Mouse (Mus musculus): Measurements from ENCODE around the gene Klf12. TPM values are rescaled to one million over a fixed set of nuclear protein-coding genes. Genes with fewer than 3 reads are reported as not detected.

The Klf12 gene
- polyA plus RNA-seq, 1 experiment, result 11.1 TPM

- DNase-seq, result no peak
- WGBS, result 79% methylated on average over 6 of the region's 6 CpGs
- Histone ChIP-seq H3K4me3 (replicated peaks; ENCODE audit: extremely low read depth, low read depth, low read length) (no peak overlapping the region), H3K4me1 (ENCODE audit: control insufficient read depth, insufficient read depth, low read length) (no peaks in the 10 kb centered on the region)
- TF ChIP-seq CTCF (IDR thresholded peaks at IDR 0.05; ENCODE audit: insufficient read depth, low read length) (no peak), POLR2A (IDR thresholded peaks at IDR 0.05; ENCODE audit: borderline replicate concordance, extremely low read depth, low read depth, low read length) (no peak)
Observed at GRCm38 (mm10) chr14:100041823-100042222, 242.7 kb downstream of the Klf12 start.

GRCm38 (mm10) chr14:100026671-100027070 is 257.8 kb downstream of the Klf12 start:
- 50% methylated on average over 6 of the region's 6 CpGs for WGBS
- Histone ChIP-seq H3K4me3 (replicated peaks; ENCODE audit: extremely low read depth, low read depth, low read length) (peak overlapping the region; percentile 32), H3K4me1 (ENCODE audit: control insufficient read depth, insufficient read depth, low read length) (no peaks in the 10 kb centered on the region)
- no peak for DNase-seq
- TF ChIP-seq CTCF (IDR thresholded peaks at IDR 0.05; ENCODE audit: insufficient read depth, low read length) (no peak), POLR2A (IDR thresholded peaks at IDR 0.05; ENCODE audit: borderline replicate concordance, extremely low read depth, low read depth, low read length) (no peak)

DNA sequence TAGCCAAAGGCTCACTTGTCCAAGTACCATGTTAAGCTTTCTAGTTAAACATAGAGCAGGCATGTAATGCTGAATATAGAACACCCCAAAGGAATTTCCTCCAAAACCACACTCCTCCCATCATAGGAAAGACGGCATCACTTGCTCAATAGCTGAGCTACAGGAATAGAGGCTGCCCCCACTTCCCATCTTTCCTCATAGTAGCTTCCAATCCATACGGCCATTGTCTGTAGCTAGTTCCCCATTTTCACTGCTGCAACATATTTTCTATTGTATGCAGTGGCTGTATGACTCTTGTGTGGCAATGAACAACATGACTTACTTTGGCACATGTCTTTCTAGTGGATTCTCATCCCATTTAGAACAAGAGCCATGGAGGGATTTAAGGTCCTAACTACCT is 267.3 kb downstream of the Klf12 start:
- H3K4me1 ChIP-seq (ENCODE audit: control insufficient read depth, insufficient read depth, low read length), result no peaks in the 10 kb centered on the region
- no peak for TF ChIP-seq CTCF (IDR thresholded peaks at IDR 0.05; ENCODE audit: insufficient read depth, low read length)
- TF ChIP-seq POLR2A (IDR thresholded peaks at IDR 0.05; ENCODE audit: borderline replicate concordance, extremely low read depth, low read depth, low read length), result no peak
- WGBS, result 78% methylated on average over 2 of the region's 2 CpGs
- DNase-seq, result no peak
- H3K4me3 ChIP-seq (replicated peaks; ENCODE audit: extremely low read depth, low read depth, low read length), result no peak overlapping the region

DNA sequence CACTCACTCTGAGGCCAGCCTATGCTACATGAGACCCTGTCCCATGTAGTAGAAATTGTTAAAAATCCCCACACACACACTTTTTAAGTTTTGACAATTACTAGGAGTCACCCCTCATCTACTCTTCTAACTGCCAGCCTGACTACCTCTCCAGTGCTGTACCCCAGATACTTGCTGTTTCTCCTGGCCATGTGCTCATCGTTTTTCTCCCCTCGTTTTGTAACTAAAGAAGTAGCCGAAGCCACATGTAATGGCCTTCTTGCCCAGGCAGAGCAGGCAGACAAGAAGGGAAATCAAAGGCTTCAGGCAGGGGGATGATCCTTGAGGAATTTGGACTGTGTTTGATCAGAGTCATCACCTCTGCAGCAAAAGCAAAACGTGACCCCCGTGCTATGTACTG is 274.0 kb downstream of the Klf12 start:
- 65% methylated on average over 5 of the region's 5 CpGs for WGBS
- TF ChIP-seq CTCF (IDR thresholded peaks at IDR 0.05; ENCODE audit: insufficient read depth, low read length) (no peak), POLR2A (IDR thresholded peaks at IDR 0.05; ENCODE audit: borderline replicate concordance, extremely low read depth, low read depth, low read length) (no peak)
- DNase-seq, result no peak
- no peak overlapping the region for H3K4me3 ChIP-seq (replicated peaks; ENCODE audit: extremely low read depth, low read depth, low read length)
- no peaks in the 10 kb centered on the region for H3K4me1 ChIP-seq (ENCODE audit: control insufficient read depth, insufficient read depth, low read length)

- H3K4me1 ChIP-seq (ENCODE audit: control insufficient read depth, insufficient read depth, low read length), result no peaks in the 10 kb centered on the region
Observed at GRCm38 (mm10) chr14:100009790-100010382, 274.6 kb downstream of the Klf12 start.

GRCm38 (mm10) chr14:99983510-99983909 is 301.0 kb downstream of the Klf12 start:
- DNase-seq, result no peak
- TF ChIP-seq POLR2A (IDR thresholded peaks at IDR 0.05; ENCODE audit: borderline replicate concordance, extremely low read depth, low read depth, low read length), result no peak
- no peak for TF ChIP-seq CTCF (IDR thresholded peaks at IDR 0.05; ENCODE audit: insufficient read depth, low read length)

More at GRCm38 (mm10) chr14:100009790-100010382, 274.6 kb downstream of the Klf12 start:
- WGBS, result 33% methylated on average over 4 of the region's 4 CpGs
- TF ChIP-seq POLR2A (IDR thresholded peaks at IDR 0.05; ENCODE audit: borderline replicate concordance, extremely low read depth, low read depth, low read length) (no peak), CTCF (IDR thresholded peaks at IDR 0.05; ENCODE audit: insufficient read depth, low read length) (no peak)
- no peak overlapping the region for H3K4me3 ChIP-seq (replicated peaks; ENCODE audit: extremely low read depth, low read depth, low read length)
- DNase-seq, result peak; percentile 14

GRCm38 (mm10) chr14:99981209-99981608 is 303.3 kb downstream of the Klf12 start:
- no peak for TF ChIP-seq CTCF (IDR thresholded peaks at IDR 0.05; ENCODE audit: insufficient read depth, low read length)
- TF ChIP-seq POLR2A (IDR thresholded peaks at IDR 0.05; ENCODE audit: borderline replicate concordance, extremely low read depth, low read depth, low read length), result no peak
- 63% methylated on average over 3 of the region's 3 CpGs for WGBS
- no peak for DNase-seq
- peaks cover 2% of the 10 kb centered on the region; the same call in 1 of the 2 replicates for H3K4me1 ChIP-seq (ENCODE audit: control insufficient read depth, insufficient read depth, low read length)
- H3K4me3 ChIP-seq (replicated peaks; ENCODE audit: extremely low read depth, low read depth, low read length), result no peak overlapping the region

More at GRCm38 (mm10) chr14:99983510-99983909, 301.0 kb downstream of the Klf12 start:
- Histone ChIP-seq H3K4me3 (replicated peaks; ENCODE audit: extremely low read depth, low read depth, low read length) (no peak overlapping the region), H3K4me1 (ENCODE audit: control insufficient read depth, insufficient read depth, low read length) (peaks cover 2% of the 10 kb centered on the region; the same call in 1 of the 2 replicates)
- 48% methylated on average over 7 of the region's 7 CpGs for WGBS

- H3K4me1 ChIP-seq (ENCODE audit: control insufficient read depth, insufficient read depth, low read length), result no peaks in the 10 kb centered on the region
- 81% methylated on average over 4 of the region's 4 CpGs for WGBS
- H3K4me3 ChIP-seq (replicated peaks; ENCODE audit: extremely low read depth, low read depth, low read length), result no peak overlapping the region
- TF ChIP-seq CTCF (IDR thresholded peaks at IDR 0.05; ENCODE audit: insufficient read depth, low read length), result no peak
- no peak for TF ChIP-seq POLR2A (IDR thresholded peaks at IDR 0.05; ENCODE audit: borderline replicate concordance, extremely low read depth, low read depth, low read length)
- DNase-seq, result no peak
Observed at GRCm38 (mm10) chr14:99967920-99968319, 316.6 kb downstream of the Klf12 start.

DNA sequence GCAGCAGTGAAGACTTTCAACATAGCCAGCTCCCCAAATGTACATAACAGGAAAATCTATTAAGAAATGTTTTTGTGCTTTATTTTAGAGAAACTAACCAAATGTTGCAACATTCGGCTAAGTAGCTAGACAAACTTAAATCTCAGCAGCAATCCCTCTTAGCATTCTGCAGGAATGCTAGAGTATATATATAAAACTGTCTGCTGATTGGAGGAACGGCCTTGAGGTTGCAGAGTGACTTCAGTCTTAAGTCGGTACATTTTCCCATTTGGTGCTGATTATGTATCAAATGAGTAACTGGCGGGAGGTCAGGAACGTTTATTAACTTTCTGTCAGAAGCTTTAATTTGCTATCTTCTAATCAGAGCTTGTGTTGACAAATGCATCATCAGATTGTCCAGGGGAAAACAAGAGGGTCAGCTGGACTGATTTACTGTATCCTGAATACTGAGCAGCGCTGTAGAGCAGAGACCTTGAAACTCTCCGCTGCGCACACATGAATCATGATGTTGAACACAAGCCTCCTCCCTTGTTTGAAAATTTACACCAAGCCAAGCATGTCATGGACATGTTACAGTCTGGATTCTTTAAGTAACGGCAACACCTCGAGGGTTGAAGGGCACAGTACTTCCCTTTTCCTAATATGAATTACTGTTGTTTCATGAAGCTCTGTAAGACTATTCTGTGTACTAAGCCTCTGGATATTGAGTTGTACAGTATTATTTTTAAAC is 323.8 kb downstream of the Klf12 start:
- H3K4me1 ChIP-seq (ENCODE audit: control insufficient read depth, insufficient read depth, low read length), result no peaks in the 10 kb centered on the region
- no peak overlapping the region for H3K4me3 ChIP-seq (replicated peaks; ENCODE audit: extremely low read depth, low read depth, low read length)
- no peak for TF ChIP-seq CTCF (IDR thresholded peaks at IDR 0.05; ENCODE audit: insufficient read depth, low read length)
- TF ChIP-seq POLR2A (IDR thresholded peaks at IDR 0.05; ENCODE audit: borderline replicate concordance, extremely low read depth, low read depth, low read length), result no peak
- 61% methylated on average over 10 of the region's 10 CpGs for WGBS
- DNase-seq, result no peak

DNA sequence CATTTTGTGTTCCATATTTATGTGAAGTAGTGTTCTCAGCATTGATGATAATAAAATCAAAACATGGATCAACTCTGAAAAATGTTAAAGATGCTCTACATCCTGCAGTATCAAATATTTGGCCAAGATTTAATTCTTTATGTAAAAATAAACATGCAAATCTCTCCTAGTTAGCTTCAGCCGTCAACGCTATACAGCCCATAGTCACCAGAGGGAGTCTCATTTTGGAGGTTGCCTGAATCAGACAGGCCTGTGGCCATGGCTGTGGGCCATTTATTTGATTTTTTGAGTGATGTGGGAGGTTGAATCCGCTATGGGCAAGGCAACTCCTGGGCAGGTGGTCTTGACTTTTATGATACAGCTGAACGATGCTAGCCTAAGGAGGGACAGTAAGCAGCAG is 329.3 kb downstream of the Klf12 start:
- no peak overlapping the region for H3K4me3 ChIP-seq (replicated peaks; ENCODE audit: extremely low read depth, low read depth, low read length)
- no peak for DNase-seq
- no peaks in the 10 kb centered on the region for H3K4me1 ChIP-seq (ENCODE audit: control insufficient read depth, insufficient read depth, low read length)
- TF ChIP-seq CTCF (IDR thresholded peaks at IDR 0.05; ENCODE audit: insufficient read depth, low read length) (no peak), POLR2A (IDR thresholded peaks at IDR 0.05; ENCODE audit: borderline replicate concordance, extremely low read depth, low read depth, low read length) (no peak)
- 90% methylated on average over 4 of the region's 4 CpGs for WGBS
